Mouse (Mus musculus) brain, embryonic 14.5 days (tissue): ENCODE measurements around the gene Nop2. TPM values are rescaled to one million over a fixed set of nuclear protein-coding genes. Genes with fewer than 3 reads are reported as not detected.
A peak's percentile ranks its signal among the peaks of the same experiment; 100 is the strongest.

ENCODE experiments used
- DNase-seq: peaks from one replicate; pipeline ENCODE4 v3.0.0-alpha.2; 2011; ENCODE audit warnings: low read depth
- CTCF ChIP-seq: fragments of 200-500 bp; IDR thresholded peaks from 2 replicates; pipeline ENCODE4 v1.5.1; 2012; ENCODE audit warnings: inconsistent platforms, mild to moderate bottlenecking, moderate library complexity, borderline replicate concordance; ENCODE audit not compliant: insufficient read depth, insufficient read length; ENCODE audit errors: extremely low read depth
- POLR2A ChIP-seq: fragments of 200-500 bp; IDR thresholded peaks from 2 replicates; pipeline ENCODE4 v1.6.1; 2012; ENCODE audit warnings: mild to moderate bottlenecking, inconsistent platforms, borderline replicate concordance; ENCODE audit not compliant: poor library complexity, insufficient read depth, insufficient read length, severe bottlenecking; ENCODE audit errors: extremely low read depth
- polyA plus RNA-seq: library from polyadenylated mRNA; depleted of rRNA; stranded (reverse); fragments of >200 nt; gene quantifications from 2 replicates; pipeline ENCODE4 v1.2.3, GENCODE M21; 2012; rRNA removed

Gene Nop2
- polyA plus RNA-seq, 1 experiment, result 34.6 TPM

DNA sequence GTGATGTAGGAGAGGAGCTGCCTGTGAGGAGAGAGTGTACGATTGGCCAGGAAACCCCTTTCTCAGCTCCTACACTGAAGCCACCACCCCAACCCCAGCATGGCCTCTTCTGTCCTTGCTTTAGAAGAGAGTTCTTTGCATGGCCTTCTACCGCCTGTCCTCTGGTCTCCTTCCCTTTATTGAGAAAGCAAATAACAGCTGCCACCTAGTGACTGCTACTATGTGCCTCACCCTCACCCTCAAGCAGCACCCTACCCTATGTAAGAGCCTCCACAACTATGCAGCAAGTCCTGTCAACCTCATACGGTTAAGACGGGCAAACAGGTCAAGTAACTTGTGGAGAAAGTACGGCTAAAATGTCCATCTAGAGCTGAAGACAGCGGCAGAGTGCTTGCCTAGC lies 38.5 kb downstream of the Nop2 start:
- TF ChIP-seq POLR2A, result no peak
- no peak for TF ChIP-seq CTCF
- no peak for DNase-seq

DNA sequence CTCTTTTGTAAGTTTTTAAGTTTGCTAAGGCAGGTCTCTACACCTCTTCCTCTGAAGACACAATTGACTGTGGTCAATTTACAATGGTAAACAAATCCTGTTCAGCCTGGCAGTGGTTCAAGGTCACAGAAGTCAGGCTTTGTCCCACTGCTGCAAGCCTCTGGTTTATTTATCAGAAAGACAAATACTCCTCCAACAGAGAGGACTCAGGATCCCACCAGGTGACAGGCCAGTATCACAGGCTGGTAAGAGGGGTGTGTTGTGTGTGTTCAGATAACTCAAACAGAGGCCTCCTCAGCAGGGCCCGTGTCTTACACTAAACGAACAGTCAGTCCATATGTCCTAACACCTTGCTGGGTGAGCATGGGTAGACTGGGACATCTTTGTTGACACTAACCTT lies 40.8 kb downstream of the Nop2 start:
- TF ChIP-seq POLR2A (no peak), CTCF (no peak)
- no peak for DNase-seq

DNA sequence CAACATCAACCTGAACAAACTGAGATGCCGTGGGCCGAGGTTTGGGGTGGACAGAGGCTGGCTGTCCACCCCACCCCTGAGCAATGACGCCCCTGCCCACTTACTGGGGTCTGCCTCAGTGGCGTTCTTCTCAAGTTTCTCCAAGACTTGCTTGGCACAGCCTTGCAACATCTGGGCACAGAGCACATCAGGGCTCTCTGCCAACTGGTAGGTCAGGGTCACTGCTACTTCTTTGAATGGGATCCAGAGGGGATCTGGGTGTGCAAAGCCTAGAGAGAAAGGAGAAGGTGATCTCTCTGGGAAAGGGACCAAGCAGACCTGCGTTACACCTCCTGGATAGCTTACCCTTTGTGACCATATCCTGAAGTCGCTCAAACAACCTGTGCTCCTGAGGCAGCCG lies 41.5 kb downstream of the Nop2 start:
- no peak for DNase-seq
- no peak for TF ChIP-seq CTCF

DNA sequence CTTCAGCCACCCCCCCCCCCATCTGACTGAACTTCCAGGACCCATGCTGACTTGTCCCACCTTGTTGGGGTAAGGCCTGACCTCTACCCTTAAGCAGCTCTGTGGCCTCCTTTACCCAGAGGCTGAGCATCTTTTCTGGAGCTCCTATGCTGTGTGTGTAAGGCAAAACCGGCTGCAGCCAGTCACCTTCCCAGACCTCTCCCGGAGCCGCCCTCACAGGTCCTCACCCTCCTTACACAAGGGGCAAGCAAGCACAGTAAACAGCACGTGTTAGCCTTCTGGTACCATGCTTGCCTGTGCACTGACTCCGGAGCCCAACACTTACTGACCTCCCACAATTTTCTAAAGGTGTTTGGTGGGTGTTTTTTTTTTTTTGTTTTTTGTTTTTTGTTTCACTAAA lies 43.8 kb downstream of the Nop2 start:
- no peak for TF ChIP-seq POLR2A
- no peak for TF ChIP-seq CTCF
- no peak for DNase-seq

DNA sequence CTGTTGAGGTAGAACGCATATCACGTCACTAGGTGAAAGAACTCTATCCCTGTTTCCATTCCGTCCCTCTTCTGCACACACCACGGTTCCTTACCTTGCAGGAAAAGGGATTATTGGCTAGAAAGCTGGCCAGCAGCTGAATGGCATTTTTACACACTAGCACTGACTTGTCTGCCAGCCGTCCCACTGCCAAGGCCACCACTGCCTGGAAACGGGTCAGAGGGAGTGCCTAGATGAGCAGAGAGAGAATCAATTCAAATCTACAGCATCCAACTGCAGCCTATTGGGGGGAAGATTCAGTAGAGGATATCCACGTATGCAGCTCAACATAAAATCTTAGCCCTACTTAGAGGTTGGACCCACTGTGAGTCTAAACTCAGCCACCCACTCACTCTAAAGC lies 47.9 kb downstream of the Nop2 start:
- DNase-seq, result no peak
- TF ChIP-seq POLR2A, result no peak
- no peak for TF ChIP-seq CTCF

DNA sequence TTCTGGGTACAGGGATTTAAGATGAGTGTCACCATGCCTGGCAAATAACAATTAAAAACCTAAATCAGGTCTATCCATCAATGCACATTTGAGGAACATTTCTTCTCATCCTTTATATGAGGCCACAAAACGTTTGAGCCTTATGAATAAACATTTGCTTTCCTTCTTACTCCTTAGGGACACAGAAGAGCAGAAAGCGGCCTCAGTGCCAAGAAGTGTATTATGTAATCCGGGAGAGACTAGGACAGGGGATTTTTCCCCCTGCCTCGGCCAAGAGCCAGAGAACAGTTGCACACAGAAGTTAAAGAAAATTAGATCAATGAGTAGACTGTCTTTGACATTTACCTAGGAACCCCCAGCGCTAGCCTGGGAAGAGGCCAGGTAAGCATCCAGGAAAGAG lies 50.4 kb downstream of the Nop2 start:
- TF ChIP-seq CTCF, result no peak
- TF ChIP-seq POLR2A, result no peak
- no peak for DNase-seq

DNA sequence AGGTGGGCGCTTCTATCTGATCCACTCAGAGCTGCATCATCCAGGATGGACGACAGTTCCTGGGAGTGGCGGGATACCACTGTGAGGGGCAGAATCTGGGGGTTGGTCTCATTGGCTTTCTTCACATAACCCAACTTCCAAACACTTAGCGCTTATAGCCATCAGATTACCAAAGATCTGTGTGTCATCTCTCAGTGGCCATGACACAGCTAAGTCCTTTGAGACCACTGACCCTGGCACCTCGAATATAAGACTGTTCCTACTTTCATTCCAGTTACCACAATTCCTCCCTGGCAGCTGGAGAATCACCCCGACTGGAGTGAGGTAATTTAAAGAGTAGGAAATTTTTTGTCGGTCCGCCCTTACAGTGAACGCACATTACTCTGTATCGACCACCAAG lies 54.5 kb downstream of the Nop2 start:
- TF ChIP-seq POLR2A (no peak), CTCF (no peak)
- no peak for DNase-seq

DNA sequence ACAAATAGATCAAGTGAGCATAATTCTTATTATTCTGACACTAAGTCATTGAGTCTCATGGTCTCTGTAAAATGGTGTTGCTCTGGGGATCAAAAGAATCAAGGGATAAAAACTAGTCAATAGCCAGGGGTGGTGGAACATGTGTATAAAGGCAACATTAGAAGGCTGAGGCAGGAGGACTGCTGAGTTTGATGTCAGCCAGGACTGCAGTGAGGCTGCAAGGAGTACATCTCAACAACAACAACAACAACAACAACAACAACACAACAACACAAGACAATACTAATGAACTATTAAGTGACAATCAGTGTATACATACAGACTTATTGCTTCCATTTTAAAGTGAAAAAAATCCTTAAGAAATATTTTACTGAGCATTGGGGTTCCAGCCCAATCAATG lies 59.1 kb downstream of the Nop2 start:
- no peak for TF ChIP-seq POLR2A
- TF ChIP-seq CTCF, result no peak
- DNase-seq, result peak; percentile 32

DNA sequence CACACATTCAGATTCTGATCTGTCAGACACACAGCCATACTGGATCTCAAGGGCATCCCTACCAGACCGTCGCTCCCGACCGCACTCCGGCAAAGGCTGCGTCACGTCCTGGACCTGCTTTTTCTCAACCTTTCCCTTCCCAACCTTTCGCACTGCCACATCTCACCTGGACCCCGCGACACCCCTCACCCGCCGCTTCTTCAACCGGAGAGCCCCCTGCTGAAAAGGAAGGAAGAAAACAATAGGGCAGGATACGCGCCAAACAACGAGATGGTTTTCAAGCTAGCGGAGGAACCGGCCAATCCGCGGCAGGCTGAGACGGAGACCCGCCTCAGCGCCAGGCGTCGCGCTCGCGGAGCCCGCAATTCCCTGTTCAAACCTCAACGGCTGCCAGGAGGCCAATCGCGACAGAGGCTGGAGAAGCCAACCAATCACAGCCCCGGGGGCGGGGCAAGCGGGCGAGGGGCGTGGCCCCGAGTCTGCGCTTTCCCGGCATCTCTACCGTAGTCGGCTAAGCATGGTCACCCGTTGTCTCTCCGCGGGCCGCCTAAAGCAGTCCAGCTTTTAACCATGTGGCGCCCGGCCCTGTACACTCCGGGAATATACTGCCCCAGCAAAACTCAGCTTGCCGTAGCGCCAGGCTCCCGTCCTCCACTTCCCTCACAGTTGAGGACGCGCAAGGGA lies 59.8 kb downstream of the Nop2 start, which contains the start of the genes Ncapd2 and Mrpl51:
Gene Ncapd2, minus strand, starts transcription at position 370 of the 684 bp plus-strand sequence.
Gene Mrpl51, plus strand, starts transcription at position 470 of the 684 bp plus-strand sequence.
- peak; percentile 99 for DNase-seq

DNA sequence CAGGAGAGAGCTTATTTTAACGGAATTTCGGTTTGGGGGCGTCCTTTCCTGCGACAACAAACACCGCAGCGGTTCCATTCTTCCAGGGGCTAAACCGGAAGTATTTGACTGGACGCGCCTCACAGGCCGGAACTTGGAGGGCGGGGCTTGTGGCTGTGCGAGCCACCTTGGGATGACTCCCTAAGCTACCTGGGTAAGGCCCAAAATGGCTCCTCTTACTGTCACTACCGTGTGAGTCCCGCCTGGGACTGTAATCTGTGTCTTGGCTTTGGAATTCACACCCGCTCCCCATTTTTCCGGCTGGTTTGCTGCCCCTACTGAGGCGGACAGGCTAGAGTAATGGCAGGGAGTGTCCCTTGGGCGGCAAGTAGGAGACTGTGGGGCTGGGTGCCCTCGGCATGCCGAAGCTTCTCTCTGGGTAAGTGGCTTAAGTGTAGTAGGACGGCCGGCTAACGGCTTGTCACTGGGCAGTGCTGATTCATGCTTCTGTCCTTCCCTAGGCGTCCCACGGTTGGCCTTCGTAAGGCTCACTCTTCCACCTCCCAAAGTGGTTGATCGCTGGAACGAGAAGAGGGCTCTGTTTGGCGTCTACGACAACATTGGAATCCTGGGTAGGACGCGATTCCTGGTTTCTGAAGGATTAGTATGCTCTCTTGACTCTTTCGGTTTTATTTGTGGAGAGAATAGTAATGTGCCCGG lies 60.5 kb downstream of the Nop2 start:
- TF ChIP-seq POLR2A (no peak), CTCF (no peak)
- peak; percentile 98 for DNase-seq

More for the DNA sequence above, 59.8 kb downstream of the Nop2 start, which contains the start of the genes Ncapd2 and Mrpl51:
- TF ChIP-seq POLR2A (peak; percentile 51; the same call in 1 of the 2 replicates), CTCF (no peak)

DNA sequence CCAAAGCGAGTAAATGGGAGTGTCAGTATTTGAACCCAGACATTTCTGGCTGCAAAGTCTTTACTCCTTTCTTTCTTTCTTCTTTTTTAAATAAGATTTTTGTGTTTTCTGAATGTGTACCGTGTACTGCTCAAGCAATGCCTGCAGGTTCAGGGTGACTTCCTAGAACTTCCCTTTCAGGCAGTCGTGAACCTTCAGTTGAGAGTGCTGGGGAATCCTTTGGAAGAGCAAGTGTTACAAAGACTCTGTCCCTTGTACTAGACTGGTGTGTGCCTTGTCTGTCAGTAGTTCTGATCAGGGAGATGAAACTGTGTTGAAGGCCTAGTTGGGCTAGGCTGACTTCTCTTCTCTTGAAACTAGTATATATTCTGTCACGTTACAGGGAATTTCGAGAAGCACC lies 61.1 kb downstream of the Nop2 start:
- no peak for TF ChIP-seq POLR2A
- TF ChIP-seq CTCF, result no peak

DNA sequence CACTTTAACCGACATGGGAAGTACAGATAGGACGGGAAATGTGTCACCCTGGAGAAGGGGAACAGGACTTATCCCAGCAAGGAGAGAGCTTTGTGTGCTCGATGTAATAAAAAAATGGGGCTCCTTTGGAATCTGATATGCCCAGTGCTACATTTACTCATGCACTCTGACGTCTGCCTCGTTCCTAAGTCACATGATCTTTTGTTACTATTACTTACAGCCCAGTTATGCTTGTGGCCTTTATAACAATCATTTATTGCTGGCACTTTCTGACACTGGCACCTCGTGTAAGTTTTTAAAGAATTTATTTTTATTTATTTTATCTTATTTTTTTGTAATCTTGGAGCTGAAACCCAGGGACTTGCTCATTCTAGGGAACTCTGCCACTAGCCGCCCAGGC lies 61.7 kb downstream of the Nop2 start:
- DNase-seq, result no peak
- TF ChIP-seq POLR2A (no peak), CTCF (no peak)

More for the DNA sequence above, 61.1 kb downstream of the Nop2 start:
- no peak for DNase-seq

Other genes with a start within 250 kb of the Nop2 start
- gene Cd4, start 243.7 kb upstream of the Nop2 start, polyA plus RNA-seq, result 0.09 and 0.14 TPM in 2 replicates
- 3.8 and 4.5 TPM in 2 replicates for gene Lag3, start 220.2 kb upstream of the Nop2 start, polyA plus RNA-seq
- gene Ptms, start 211.8 kb upstream of the Nop2 start, polyA plus RNA-seq, result 2,630 and 3,258 TPM in 2 replicates
- 551 and 626 TPM in 2 replicates for gene Mlf2, start 200.5 kb upstream of the Nop2 start, polyA plus RNA-seq
- 130 and 170 TPM in 2 replicates for gene Cops7a, start 166.4 kb upstream of the Nop2 start, polyA plus RNA-seq
- 49.8 and 68.1 TPM in 2 replicates for gene Pianp, start 135.2 kb upstream of the Nop2 start, polyA plus RNA-seq
- 107 and 118 TPM in 2 replicates for gene Zfp384, start 122.8 kb upstream of the Nop2 start, polyA plus RNA-seq
- gene Ing4, start 92.1 kb upstream of the Nop2 start, polyA plus RNA-seq, result 127 and 169 TPM in 2 replicates
- gene Acrbp, start 82.2 kb upstream of the Nop2 start, polyA plus RNA-seq, result 29.5 and 32.6 TPM in 2 replicates
- 1.0 and 1.2 TPM in 2 replicates for gene Lpar5, start 64.0 kb upstream of the Nop2 start, polyA plus RNA-seq
- gene Chd4, start 35.9 kb upstream of the Nop2 start, polyA plus RNA-seq, result 69.8 and 142 TPM in 2 replicates
- 29.9 TPM in 2 replicates for gene Iffo1, start 13.3 kb downstream of the Nop2 start, polyA plus RNA-seq
- gene Gapdh, start 34.6 kb downstream of the Nop2 start, polyA plus RNA-seq, result 2,343 and 3,527 TPM in 2 replicates
- gene Ncapd2, start 59.8 kb downstream of the Nop2 start, polyA plus RNA-seq, result 169 and 213 TPM in 2 replicates
- gene Mrpl51, start 59.9 kb downstream of the Nop2 start, polyA plus RNA-seq, result 48.9 and 54.4 TPM in 2 replicates
- gene Vamp1, start 83.6 kb downstream of the Nop2 start, polyA plus RNA-seq, result 19.9 and 22.3 TPM in 2 replicates
- 2.7 and 3.1 TPM in 2 replicates for gene Tapbpl, start 100.0 kb downstream of the Nop2 start, polyA plus RNA-seq
- 0.15 and 0.24 TPM in 2 replicates for gene Cd27, start 105.1 kb downstream of the Nop2 start, polyA plus RNA-seq
- gene Tuba3a, start 154.1 kb downstream of the Nop2 start, polyA plus RNA-seq, result not detected in 2 replicates
- gene Ltbr, start 182.0 kb downstream of the Nop2 start, polyA plus RNA-seq, result 14.2 and 20.7 TPM in 2 replicates
- 0.54 and 0.62 TPM in 2 replicates for gene Scnn1a, start 188.8 kb downstream of the Nop2 start, polyA plus RNA-seq
- 18.5 and 19.4 TPM in 2 replicates for gene Tnfrsf1a, start 217.5 kb downstream of the Nop2 start, polyA plus RNA-seq
- gene Plekhg6, start 248.9 kb downstream of the Nop2 start, polyA plus RNA-seq, result 0.13 and 0.23 TPM in 2 replicates